Mouse (Mus musculus) bone marrow macrophage, adult 2 months (primary cell): ENCODE measurements around the gene Rhoc.

Experiments
- CTCF ChIP-seq: IDR thresholded peaks from 2 replicates; pipeline ENCODE4 v1.5.1; 2012; ENCODE audit warnings: low read depth, mild to moderate bottlenecking, low read length, moderate library complexity
- POLR2A ChIP-seq: IDR thresholded peaks from 2 replicates; pipeline ENCODE4 v1.6.1; 2012; ENCODE audit warnings: mild to moderate bottlenecking, low read depth, low read length, borderline replicate concordance

DNA sequence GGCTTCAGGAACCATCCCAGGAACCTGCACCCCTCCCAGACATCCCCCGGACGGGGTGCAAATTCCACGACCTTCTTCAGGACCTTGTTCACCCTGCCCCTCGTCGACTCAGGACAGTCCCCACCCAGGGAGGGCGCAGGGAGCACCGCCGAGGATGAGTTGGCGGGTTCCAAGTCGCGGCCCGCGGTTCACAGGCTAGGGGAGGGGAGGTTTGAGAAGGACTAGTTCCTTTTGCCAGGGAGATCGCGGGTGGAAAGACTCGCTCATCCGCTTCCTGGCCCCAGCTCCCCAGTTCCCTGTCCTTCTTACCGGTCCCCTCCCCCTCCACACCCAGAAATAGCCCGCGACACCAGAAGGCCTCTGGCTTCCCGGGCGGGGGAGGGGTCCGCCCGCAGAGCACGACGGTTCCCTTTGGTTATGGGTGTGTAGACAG, 6.7 kb upstream of the Rhoc start, which contains the start of gene Fam19a3:
- no peak for TF ChIP-seq CTCF
- TF ChIP-seq POLR2A, result no peak
